Mouse (Mus musculus): Measurements from ENCODE around the gene Arnt2. TPM values are rescaled to one million over a fixed set of nuclear protein-coding genes. Genes with fewer than 3 reads are reported as not detected.

The Arnt2 gene
- 1.9 and 2.4 TPM in 2 replicates for polyA plus RNA-seq (2015; fragmentation: Nextera tagmentation; extraction: Ambion mirVana)

- Histone ChIP-seq H3K4me3 (ENCODE audit: low read length) (peak within 1 kb of the TSS; percentile 72), H3K4me2 (ENCODE audit: low read depth, low read length) (peak within 1 kb of the TSS; percentile 95), H3K4me1 (ENCODE audit: control insufficient read depth, insufficient read depth, low read length) (0 out of 2 replicates have a peak, but pooled peaks cover 4% of the 10 kb centered on the region), H3K9me3 (ENCODE audit: control insufficient read depth, low read length) (no peaks in the 10 kb centered on the region), H3K9ac (ENCODE audit: low read depth, low read length) (peak within 1 kb of the TSS; percentile 79), H3K27me3 (replicated peaks; ENCODE audit: control insufficient read depth, insufficient read depth, low read length) (no peaks in the 10 kb centered on the region), H3K36me3 (ENCODE audit: control insufficient read depth, insufficient read depth, low read length) (no peaks in the 10 kb centered on the region), H3K27ac (ENCODE audit: low read length) (no peak within 1 kb of the TSS)
- WGBS = 1% methylated on average over 62 of the region's 69 CpGs
- peak; percentile 61; the same call in 1 of the 2 replicates for ATAC-seq
These were observed at the start of gene Arnt2 for GRCm38 (mm10) chr7:84409896-84410521. TSS of gene Arnt2 (minus strand) at chr7:84410176.

GRCm38 (mm10) chr7:84451681-84452080 lies 41.7 kb upstream of the Arnt2 start:
- no peaks in the 10 kb centered on the region for H3K36me3 ChIP-seq (ENCODE audit: control insufficient read depth, insufficient read depth, low read length)
- no peak overlapping the region for H3K4me2 ChIP-seq (ENCODE audit: low read depth, low read length)
- no peaks in the 10 kb centered on the region for H3K9me3 ChIP-seq (ENCODE audit: control insufficient read depth, low read length)
- no peak for ATAC-seq
- no peaks in the 10 kb centered on the region for H3K27me3 ChIP-seq (replicated peaks; ENCODE audit: control insufficient read depth, insufficient read depth, low read length)
- H3K27ac ChIP-seq (ENCODE audit: low read length) = no peak overlapping the region
- no peak overlapping the region for H3K4me3 ChIP-seq (ENCODE audit: low read length)
- no peaks in the 10 kb centered on the region for H3K4me1 ChIP-seq (ENCODE audit: control insufficient read depth, insufficient read depth, low read length)
- no peak overlapping the region for H3K9ac ChIP-seq (ENCODE audit: low read depth, low read length)

GRCm38 (mm10) chr7:84449066-84449465 lies 39.1 kb upstream of the Arnt2 start:
- 68% methylated on average over 2 of the region's 2 CpGs for WGBS
- H3K36me3 ChIP-seq (ENCODE audit: control insufficient read depth, insufficient read depth, low read length) = no peaks in the 10 kb centered on the region
- no peak overlapping the region for H3K4me3 ChIP-seq (ENCODE audit: low read length)
- no peaks in the 10 kb centered on the region for H3K27me3 ChIP-seq (replicated peaks; ENCODE audit: control insufficient read depth, insufficient read depth, low read length)
- no peaks in the 10 kb centered on the region for H3K4me1 ChIP-seq (ENCODE audit: control insufficient read depth, insufficient read depth, low read length)
- H3K9me3 ChIP-seq (ENCODE audit: control insufficient read depth, low read length) = no peaks in the 10 kb centered on the region
- ATAC-seq = no peak
- no peak overlapping the region for H3K27ac ChIP-seq (ENCODE audit: low read length)
- H3K9ac ChIP-seq (ENCODE audit: low read depth, low read length) = no peak overlapping the region
- no peak overlapping the region for H3K4me2 ChIP-seq (ENCODE audit: low read depth, low read length)

- H3K4me3 ChIP-seq (ENCODE audit: low read length) = no peak overlapping the region
- H3K9me3 ChIP-seq (ENCODE audit: control insufficient read depth, low read length) = no peaks in the 10 kb centered on the region
- H3K9ac ChIP-seq (ENCODE audit: low read depth, low read length) = no peak overlapping the region
- H3K27me3 ChIP-seq (replicated peaks; ENCODE audit: control insufficient read depth, insufficient read depth, low read length) = no peaks in the 10 kb centered on the region
- H3K4me2 ChIP-seq (ENCODE audit: low read depth, low read length) = no peak overlapping the region
- H3K4me1 ChIP-seq (ENCODE audit: control insufficient read depth, insufficient read depth, low read length) = no peaks in the 10 kb centered on the region
- ATAC-seq = no peak
- H3K36me3 ChIP-seq (ENCODE audit: control insufficient read depth, insufficient read depth, low read length) = no peaks in the 10 kb centered on the region
- no peak overlapping the region for H3K27ac ChIP-seq (ENCODE audit: low read length)
These were observed 38.5 kb upstream of the Arnt2 start for GRCm38 (mm10) chr7:84448512-84448911.

GRCm38 (mm10) chr7:84447740-84448435 lies 37.9 kb upstream of the Arnt2 start:
- H3K4me1 ChIP-seq (ENCODE audit: control insufficient read depth, insufficient read depth, low read length) = no peaks in the 10 kb centered on the region
- no peaks in the 10 kb centered on the region for H3K9me3 ChIP-seq (ENCODE audit: control insufficient read depth, low read length)
- H3K27me3 ChIP-seq (replicated peaks; ENCODE audit: control insufficient read depth, insufficient read depth, low read length) = no peaks in the 10 kb centered on the region
- H3K4me2 ChIP-seq (ENCODE audit: low read depth, low read length) = no peak overlapping the region
- no peak overlapping the region for H3K4me3 ChIP-seq (ENCODE audit: low read length)
- H3K27ac ChIP-seq (ENCODE audit: low read length) = no peak overlapping the region
- no peak for ATAC-seq
- H3K9ac ChIP-seq (ENCODE audit: low read depth, low read length) = no peak overlapping the region
- no peaks in the 10 kb centered on the region for H3K36me3 ChIP-seq (ENCODE audit: control insufficient read depth, insufficient read depth, low read length)
- 75% methylated on average over 5 of the region's 5 CpGs for WGBS

- Histone ChIP-seq H3K27ac (ENCODE audit: low read length) (no peak overlapping the region), H3K4me3 (ENCODE audit: low read length) (no peak overlapping the region), H3K9me3 (ENCODE audit: control insufficient read depth, low read length) (no peaks in the 10 kb centered on the region), H3K9ac (ENCODE audit: low read depth, low read length) (no peak overlapping the region), H3K36me3 (ENCODE audit: control insufficient read depth, insufficient read depth, low read length) (no peaks in the 10 kb centered on the region), H3K4me1 (ENCODE audit: control insufficient read depth, insufficient read depth, low read length) (no peaks in the 10 kb centered on the region), H3K27me3 (replicated peaks; ENCODE audit: control insufficient read depth, insufficient read depth, low read length) (no peaks in the 10 kb centered on the region), H3K4me2 (ENCODE audit: low read depth, low read length) (no peak overlapping the region)
- ATAC-seq = no peak
- WGBS = 24% methylated on average over 4 of the region's 4 CpGs
These were observed 37.1 kb upstream of the Arnt2 start for GRCm38 (mm10) chr7:84447060-84447459.

- Histone ChIP-seq H3K4me3 (ENCODE audit: low read length) (no peak overlapping the region), H3K4me1 (ENCODE audit: control insufficient read depth, insufficient read depth, low read length) (no peaks in the 10 kb centered on the region), H3K27me3 (replicated peaks; ENCODE audit: control insufficient read depth, insufficient read depth, low read length) (no peaks in the 10 kb centered on the region), H3K27ac (ENCODE audit: low read length) (no peak overlapping the region), H3K9me3 (ENCODE audit: control insufficient read depth, low read length) (no peaks in the 10 kb centered on the region), H3K36me3 (ENCODE audit: control insufficient read depth, insufficient read depth, low read length) (no peaks in the 10 kb centered on the region), H3K9ac (ENCODE audit: low read depth, low read length) (no peak overlapping the region), H3K4me2 (ENCODE audit: low read depth, low read length) (no peak overlapping the region)
- ATAC-seq = no peak
- 74% methylated on average over 2 of the region's 2 CpGs for WGBS
These were observed 32.5 kb upstream of the Arnt2 start for GRCm38 (mm10) chr7:84442343-84442911.

- no peaks in the 10 kb centered on the region for H3K36me3 ChIP-seq (ENCODE audit: control insufficient read depth, insufficient read depth, low read length)
- no peak overlapping the region for H3K9ac ChIP-seq (ENCODE audit: low read depth, low read length)
- 41% methylated on average over 1 of the region's 1 CpGs for WGBS
- no peak overlapping the region for H3K4me2 ChIP-seq (ENCODE audit: low read depth, low read length)
- H3K27ac ChIP-seq (ENCODE audit: low read length) = no peak overlapping the region
- H3K4me3 ChIP-seq (ENCODE audit: low read length) = no peak overlapping the region
- no peaks in the 10 kb centered on the region for H3K9me3 ChIP-seq (ENCODE audit: control insufficient read depth, low read length)
- H3K27me3 ChIP-seq (replicated peaks; ENCODE audit: control insufficient read depth, insufficient read depth, low read length) = no peaks in the 10 kb centered on the region
- H3K4me1 ChIP-seq (ENCODE audit: control insufficient read depth, insufficient read depth, low read length) = no peaks in the 10 kb centered on the region
- no peak for ATAC-seq
These were observed 29.6 kb upstream of the Arnt2 start for GRCm38 (mm10) chr7:84439606-84440005.

- 49% methylated on average over 2 of the region's 2 CpGs for WGBS
- no peak overlapping the region for H3K4me3 ChIP-seq (ENCODE audit: low read length)
- ATAC-seq = no peak
- no peaks in the 10 kb centered on the region for H3K27me3 ChIP-seq (replicated peaks; ENCODE audit: control insufficient read depth, insufficient read depth, low read length)
- H3K4me2 ChIP-seq (ENCODE audit: low read depth, low read length) = no peak overlapping the region
- no peaks in the 10 kb centered on the region for H3K36me3 ChIP-seq (ENCODE audit: control insufficient read depth, insufficient read depth, low read length)
- no peaks in the 10 kb centered on the region for H3K4me1 ChIP-seq (ENCODE audit: control insufficient read depth, insufficient read depth, low read length)
- no peaks in the 10 kb centered on the region for H3K9me3 ChIP-seq (ENCODE audit: control insufficient read depth, low read length)
- no peak overlapping the region for H3K27ac ChIP-seq (ENCODE audit: low read length)
- H3K9ac ChIP-seq (ENCODE audit: low read depth, low read length) = no peak overlapping the region
These were observed 24.9 kb upstream of the Arnt2 start for GRCm38 (mm10) chr7:84434901-84435300.

All from intestine, embryonic 16.5 days (tissue).